Mouse (Mus musculus): Measurements from ENCODE around the gene Mrgpre. TPM values are rescaled to one million over a fixed set of nuclear protein-coding genes. Genes with fewer than 3 reads are reported as not detected.

Gene Mrgpre
- polyA plus RNA-seq, 2 experiments: 0.23 to 0.28 TPM

GRCm38 (mm10) chr7:143752056-143752455, 32.2 kb downstream of the Mrgpre start:
- Histone ChIP-seq H3K36me3 (replicated peaks; ENCODE audit: control insufficient read depth, insufficient read depth, low read depth) (no peaks in the 10 kb centered on the region), H3K9me3 (ENCODE audit: control insufficient read depth, low read length) (no peaks in the 10 kb centered on the region), H3K27ac (no peak overlapping the region), H3K4me2 (ENCODE audit: low read depth) (no peak overlapping the region), H3K4me1 (replicated peaks; ENCODE audit: control insufficient read depth in 2 of 2, insufficient read depth in 2 of 2, low read length in 1 of 2) (peaks cover 0 to 4% of the 10 kb centered on the region in 2 experiments; a peak in 2 of 4 replicates), H3K4me3 (ENCODE audit: insufficient read depth in 1 of 2, low read depth in 2 of 2, low read length in 2 of 2) (no peak overlapping the region), H3K9ac (replicated peaks) (no peak overlapping the region), H3K27me3 (ENCODE audit: control insufficient read depth, insufficient read depth, low read length) (no peaks in the 10 kb centered on the region; the same call in 1 of the 2 replicates)
- TF ChIP-seq CTCF (IDR thresholded peaks at IDR 0.05; ENCODE audit: low read depth) (no peak), EP300 (IDR thresholded peaks at IDR 0.05; ENCODE audit: low read depth) (no peak)
- WGBS (ENCODE audit: insufficient replicate concordance): 35% methylated on average over 4 of the region's 4 CpGs
- DNase-seq (ENCODE audit: low read depth in 3 of 3, low spot score in 3 of 3): no peak
- ATAC-seq (ENCODE audit: insufficient read depth): no peak

GRCm38 (mm10) chr7:143751380-143751779, 32.9 kb downstream of the Mrgpre start:
- no peaks in the 10 kb centered on the region; the same call in 1 of the 2 replicates for H3K27me3 ChIP-seq (ENCODE audit: control insufficient read depth, insufficient read depth, low read length)
- H3K36me3 ChIP-seq (replicated peaks; ENCODE audit: control insufficient read depth, insufficient read depth, low read depth): no peaks in the 10 kb centered on the region
- H3K9ac ChIP-seq (replicated peaks): no peak overlapping the region
- peaks cover 0 to 4% of the 10 kb centered on the region in 2 experiments; a peak in 2 of 4 replicates for H3K4me1 ChIP-seq (replicated peaks; ENCODE audit: control insufficient read depth in 2 of 2, insufficient read depth in 2 of 2, low read length in 1 of 2)
- H3K4me2 ChIP-seq (ENCODE audit: low read depth): no peak overlapping the region
- TF ChIP-seq EP300 (IDR thresholded peaks at IDR 0.05; ENCODE audit: low read depth) (no peak), CTCF (IDR thresholded peaks at IDR 0.05; ENCODE audit: low read depth) (no peak)
- H3K27ac ChIP-seq: no peak overlapping the region
- no peaks in the 10 kb centered on the region for H3K9me3 ChIP-seq (ENCODE audit: control insufficient read depth, low read length)
- WGBS (ENCODE audit: insufficient replicate concordance): 61% methylated on average over 1 of the region's 1 CpGs
- ATAC-seq (ENCODE audit: insufficient read depth): no peak
- DNase-seq (ENCODE audit: low read depth in 3 of 3, low spot score in 3 of 3): no peak
- H3K4me3 ChIP-seq (ENCODE audit: insufficient read depth in 1 of 2, low read depth in 2 of 2, low read length in 2 of 2): no peak overlapping the region

GRCm38 (mm10) chr7:143749045-143749444, 35.3 kb downstream of the Mrgpre start:
- DNase-seq (ENCODE audit: low read depth in 3 of 3, low spot score in 3 of 3) (no peak), ATAC-seq (ENCODE audit: insufficient read depth) (no peak)
- Histone ChIP-seq H3K9me3 (ENCODE audit: control insufficient read depth, low read length) (no peaks in the 10 kb centered on the region), H3K27me3 (ENCODE audit: control insufficient read depth, insufficient read depth, low read length) (no peaks in the 10 kb centered on the region), H3K36me3 (replicated peaks; ENCODE audit: control insufficient read depth, insufficient read depth, low read depth) (no peaks in the 10 kb centered on the region), H3K4me1 (replicated peaks; ENCODE audit: control insufficient read depth in 2 of 2, insufficient read depth in 2 of 2, low read length in 1 of 2) (peaks cover 0 to 2% of the 10 kb centered on the region in 2 experiments; a peak in 1 of 4 replicates), H3K4me3 (ENCODE audit: insufficient read depth in 1 of 2, low read depth in 2 of 2, low read length in 2 of 2) (no peak overlapping the region), H3K9ac (replicated peaks) (no peak overlapping the region), H3K4me2 (ENCODE audit: low read depth) (no peak overlapping the region), H3K27ac (no peak overlapping the region)
- 43% methylated on average over 3 of the region's 3 CpGs for WGBS (ENCODE audit: insufficient replicate concordance)
- TF ChIP-seq EP300 (IDR thresholded peaks at IDR 0.05; ENCODE audit: low read depth): no peak
- no peak for TF ChIP-seq CTCF (IDR thresholded peaks at IDR 0.05; ENCODE audit: low read depth)

- H3K4me2 ChIP-seq (ENCODE audit: low read depth): no peak overlapping the region
- H3K9me3 ChIP-seq (ENCODE audit: control insufficient read depth, low read length): no peaks in the 10 kb centered on the region
- WGBS (ENCODE audit: insufficient replicate concordance): 5% methylated on average over 16 of the region's 16 CpGs
- TF ChIP-seq CTCF (IDR thresholded peaks at IDR 0.05; ENCODE audit: low read depth): peak; percentile 78
- no peak for TF ChIP-seq EP300 (IDR thresholded peaks at IDR 0.05; ENCODE audit: low read depth)
- no peaks in the 10 kb centered on the region for H3K27me3 ChIP-seq (ENCODE audit: control insufficient read depth, insufficient read depth, low read length)
- H3K9ac ChIP-seq (replicated peaks): no peak overlapping the region
- no peaks in the 10 kb centered on the region for H3K36me3 ChIP-seq (replicated peaks; ENCODE audit: control insufficient read depth, insufficient read depth, low read depth)
- ATAC-seq (ENCODE audit: insufficient read depth): no peak
- H3K27ac ChIP-seq: no peak overlapping the region
- peak; percentile 27 to 45 (median 38) for DNase-seq (ENCODE audit: low read depth in 3 of 3, low spot score in 3 of 3)
- no peak overlapping the region for H3K4me3 ChIP-seq (ENCODE audit: insufficient read depth in 1 of 2, low read depth in 2 of 2, low read length in 2 of 2)
- peaks cover 0 to 2% of the 10 kb centered on the region in 2 experiments; a peak in 1 of 4 replicates for H3K4me1 ChIP-seq (replicated peaks; ENCODE audit: control insufficient read depth in 2 of 2, insufficient read depth in 2 of 2, low read length in 1 of 2)
Observed at GRCm38 (mm10) chr7:143748041-143748868, 36.0 kb downstream of the Mrgpre start.

- WGBS (ENCODE audit: insufficient replicate concordance): 23% methylated on average over 2 of the region's 2 CpGs
- H3K4me3 ChIP-seq (ENCODE audit: insufficient read depth in 1 of 2, low read depth in 2 of 2, low read length in 2 of 2): no peak overlapping the region; a peak in 1 of 4 replicates
- no peaks in the 10 kb centered on the region for H3K36me3 ChIP-seq (replicated peaks; ENCODE audit: control insufficient read depth, insufficient read depth, low read depth)
- DNase-seq (ENCODE audit: low read depth in 3 of 3, low spot score in 3 of 3) (no peak), ATAC-seq (ENCODE audit: insufficient read depth) (no peak)
- H3K4me2 ChIP-seq (ENCODE audit: low read depth): peak overlapping the region; percentile 41
- peaks cover 15% of the 10 kb centered on the region for H3K27me3 ChIP-seq (ENCODE audit: control insufficient read depth, insufficient read depth, low read length)
- no peaks in the 10 kb centered on the region for H3K4me1 ChIP-seq (replicated peaks; ENCODE audit: control insufficient read depth in 2 of 2, insufficient read depth in 2 of 2, low read length in 1 of 2)
- no peak for TF ChIP-seq EP300 (IDR thresholded peaks at IDR 0.05; ENCODE audit: low read depth)
- TF ChIP-seq CTCF (IDR thresholded peaks at IDR 0.05; ENCODE audit: low read depth): no peak
- no peaks in the 10 kb centered on the region for H3K9me3 ChIP-seq (ENCODE audit: control insufficient read depth, low read length)
- H3K27ac ChIP-seq: no peak overlapping the region
- no peak overlapping the region for H3K9ac ChIP-seq (replicated peaks)
Observed at GRCm38 (mm10) chr7:143740653-143741052, 43.6 kb downstream of the Mrgpre start.
